Mouse (Mus musculus) bone marrow macrophage, adult 2 months (primary cell): ENCODE data around the gene Ptprk.

Experiments
- CTCF ChIP-seq: IDR thresholded peaks from 2 replicates; pipeline ENCODE4 v1.5.1; 2012; ENCODE audit warnings: low read depth, mild to moderate bottlenecking, low read length, moderate library complexity
- POLR2A ChIP-seq: IDR thresholded peaks from 2 replicates; pipeline ENCODE4 v1.6.1; 2012; ENCODE audit warnings: mild to moderate bottlenecking, low read depth, low read length, borderline replicate concordance

- TF ChIP-seq CTCF (no peak), POLR2A (no peak)
Observed at GRCm38 (mm10) chr10:28098923-28099322, 24.3 kb downstream of the Ptprk start.
